Mouse (Mus musculus): ENCODE measurements around the gene Cldn19.

Cldn19 gene

GRCm38 (mm10) chr4:119297361-119297760 is 42.1 kb downstream of the Cldn19 start:
- no peak for DNase-seq (ENCODE audit: inconsistent age in 2 of 2, low spot score in 1 of 2)

GRCm38 (mm10) chr4:119300761-119301160 is 45.5 kb downstream of the Cldn19 start:
- peak; percentile 59 to 79 for DNase-seq (ENCODE audit: inconsistent age in 2 of 2, low spot score in 1 of 2)

- DNase-seq (ENCODE audit: inconsistent age in 2 of 2, low spot score in 1 of 2) = no peak
Measured at GRCm38 (mm10) chr4:119301777-119302176, 46.6 kb downstream of the Cldn19 start.

- no peak for DNase-seq (ENCODE audit: inconsistent age in 2 of 2, low spot score in 1 of 2)
Measured at GRCm38 (mm10) chr4:119303291-119303690, 48.1 kb downstream of the Cldn19 start.

- no peak for DNase-seq (ENCODE audit: inconsistent age in 2 of 2, low spot score in 1 of 2)
Measured at GRCm38 (mm10) chr4:119305418-119305817, 50.2 kb downstream of the Cldn19 start.

Data from adrenal gland, adult (tissue).